Mouse (Mus musculus): ENCODE data around the gene Spata5. TPM values are rescaled to one million over a fixed set of nuclear protein-coding genes. Genes with fewer than 3 reads are reported as not detected.

Gene Spata5
- total RNA-seq (2021), result 10 to 100 TPM; 17.8 to 24.8 TPM

GRCm38 (mm10) chr3:37419458-37419991, at the start of gene Spata5:
Gene Spata5 (plus strand): TSS chr3:37419896.
- intact Hi-C loops (cut with DNase I), result loop anchor here (5.0 kb wide), 1 partner anchor 107 kb away; the partner anchor contains the start of genes Bbs12 and Cetn4
- DNase-seq (ENCODE audit: extremely low spot score in 1 of 2, low spot score in 2 of 2), result peak; percentile 96 to 100

- intact Hi-C loops (cut with DNase I), result no loop called here
- no peak for DNase-seq (ENCODE audit: extremely low spot score in 1 of 2, low spot score in 2 of 2)
These were observed 49.3 kb upstream of the Spata5 start for GRCm38 (mm10) chr3:37370407-37370806.

- DNase-seq (ENCODE audit: extremely low spot score in 1 of 2, low spot score in 2 of 2), result no peak
- intact Hi-C loops (cut with DNase I), result no loop called here
These were observed 46.0 kb upstream of the Spata5 start for GRCm38 (mm10) chr3:37373712-37374111.

GRCm38 (mm10) chr3:37377926-37378325, 41.8 kb upstream of the Spata5 start:
- no peak for DNase-seq (ENCODE audit: extremely low spot score in 1 of 2, low spot score in 2 of 2)
- intact Hi-C loops (cut with DNase I), result no loop called here

GRCm38 (mm10) chr3:37378412-37378811, 41.3 kb upstream of the Spata5 start:
- intact Hi-C loops (cut with DNase I), result no loop called here
- DNase-seq (ENCODE audit: extremely low spot score in 1 of 2, low spot score in 2 of 2), result no peak

- DNase-seq (ENCODE audit: extremely low spot score in 1 of 2, low spot score in 2 of 2), result no peak
- intact Hi-C loops (cut with DNase I), result no loop called here
These were observed 40.5 kb upstream of the Spata5 start for GRCm38 (mm10) chr3:37379201-37379600.

- DNase-seq (ENCODE audit: extremely low spot score in 1 of 2, low spot score in 2 of 2), result peak in 1 of 2 experiments; percentile 30
- intact Hi-C loops (cut with DNase I), result no loop called here
These were observed 39.5 kb upstream of the Spata5 start for GRCm38 (mm10) chr3:37379930-37380881.

- DNase-seq (ENCODE audit: extremely low spot score in 1 of 2, low spot score in 2 of 2), result no peak
- intact Hi-C loops (cut with DNase I), result no loop called here
These were observed 38.2 kb upstream of the Spata5 start for GRCm38 (mm10) chr3:37381457-37381856.

- DNase-seq (ENCODE audit: extremely low spot score in 1 of 2, low spot score in 2 of 2), result no peak
- intact Hi-C loops (cut with DNase I), result no loop called here
These were observed 36.5 kb upstream of the Spata5 start for GRCm38 (mm10) chr3:37383096-37383765.

GRCm38 (mm10) chr3:37387310-37387709, 32.4 kb upstream of the Spata5 start:
- intact Hi-C loops (cut with DNase I), result no loop called here
- DNase-seq (ENCODE audit: extremely low spot score in 1 of 2, low spot score in 2 of 2), result no peak

GRCm38 (mm10) chr3:37396930-37397608, 22.6 kb upstream of the Spata5 start:
- DNase-seq (ENCODE audit: extremely low spot score in 1 of 2, low spot score in 2 of 2), result no peak
- intact Hi-C loops (cut with DNase I), result no loop called here

- no peak for DNase-seq (ENCODE audit: extremely low spot score in 1 of 2, low spot score in 2 of 2)
- intact Hi-C loops (cut with DNase I), result no loop called here
These were observed 22.1 kb upstream of the Spata5 start for GRCm38 (mm10) chr3:37397646-37398045.

- intact Hi-C loops (cut with DNase I), result no loop called here
- peak in 1 of 2 experiments; percentile 31 for DNase-seq (ENCODE audit: extremely low spot score in 1 of 2, low spot score in 2 of 2)
These were observed 20.9 kb upstream of the Spata5 start for GRCm38 (mm10) chr3:37398661-37399395.

GRCm38 (mm10) chr3:37401729-37402610, 17.7 kb upstream of the Spata5 start:
- DNase-seq (ENCODE audit: extremely low spot score in 1 of 2, low spot score in 2 of 2), result peak in 1 of 2 experiments; percentile 35
- intact Hi-C loops (cut with DNase I), result no loop called here

- no peak for DNase-seq (ENCODE audit: extremely low spot score in 1 of 2, low spot score in 2 of 2)
- intact Hi-C loops (cut with DNase I), result no loop called here
These were observed 12.1 kb upstream of the Spata5 start for GRCm38 (mm10) chr3:37407598-37407997.

GRCm38 (mm10) chr3:37413446-37413845, 6.2 kb upstream of the Spata5 start:
- intact Hi-C loops (cut with DNase I), result loop anchor here (5.0 kb wide), 2 partner anchors 66 to 91 kb away; partner anchors contain the start of gene Fgf2
- DNase-seq (ENCODE audit: extremely low spot score in 1 of 2, low spot score in 2 of 2), result no peak

GRCm38 (mm10) chr3:37414413-37414960, 5.2 kb upstream of the Spata5 start:
- intact Hi-C loops (cut with DNase I), result loop anchor here (2.0 to 5.0 kb wide), 3 partner anchors 67 to 196 kb away; partner anchors contain the start of gene Fgf2
- DNase-seq (ENCODE audit: extremely low spot score in 1 of 2, low spot score in 2 of 2), result peak; percentile 82 to 83
